Comparison of ENCODE assay signal across 28 mouse cellular contexts in the genomic region with DNA sequence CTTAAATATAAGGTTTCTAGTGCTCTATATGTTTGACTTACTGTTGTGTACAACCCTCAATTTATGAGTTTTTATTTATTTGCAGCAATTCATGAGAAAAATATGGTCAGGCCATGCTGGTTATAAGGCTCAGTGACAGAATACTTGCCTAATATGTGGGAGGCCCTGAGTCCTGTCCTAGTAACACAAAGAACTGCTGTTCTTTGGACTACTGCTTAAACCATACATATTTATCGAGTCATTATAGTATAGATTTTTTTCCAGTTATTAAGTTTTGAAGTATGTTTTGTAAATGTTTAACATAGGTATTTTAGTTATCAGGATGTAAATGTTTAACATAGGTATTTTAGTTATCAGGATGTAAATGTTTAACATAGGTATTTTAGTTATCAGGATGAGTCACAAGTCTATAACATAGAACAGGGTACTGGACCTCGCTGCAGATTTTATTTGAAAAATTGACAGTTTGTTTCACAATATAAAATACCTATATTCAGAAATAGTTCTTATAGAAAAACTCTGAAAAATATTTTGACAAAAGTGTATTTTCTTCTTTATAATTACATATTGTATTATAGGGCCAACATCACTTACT.
DNase-seq lines count a peak whose midpoint lies in the region; ATAC-seq and TF ChIP-seq lines count a peak whose summit lies in the region.
"Had no signal": no experiment of that assay in that cellular context is flagged by ENCODE, and none has a peak within 500 bp of the region (broad histone marks: within the 10 kb centered on the region; RNA-seq: fewer than 3 reads in every experiment).

No protein-coding gene starts in this region.

- H3K9me3 ChIP-seq in stomach, embryonic 14.5 days (ENCODE audit: control insufficient read depth, low read depth, low read length), result no peaks in the 10 kb centered on the region
- no peaks in the 10 kb centered on the region for H3K9me3 ChIP-seq in stomach, postnatal 0 days (ENCODE audit: control insufficient read depth, low read length)
- H3K9me3 ChIP-seq in intestine, embryonic 16.5 days (ENCODE audit: control insufficient read depth, low read length), result no peaks in the 10 kb centered on the region
- no peaks in the 10 kb centered on the region for H3K9me3 ChIP-seq in stomach, embryonic 15.5 days
- H3K9me3 ChIP-seq: embryonic facial prominence, embryonic 13.5 days; embryonic facial prominence, embryonic 15.5 days; forebrain, embryonic 10.5 days; forebrain, embryonic 13.5 days; forebrain, embryonic 15.5 days had no signal

- DNase-seq in stomach, postnatal 0 days (ENCODE audit: low spot score), result no peak
- no peak for DNase-seq in right cerebral cortex, adult 2 months (ENCODE audit: low spot score in 2 of 2)
- no peak for DNase-seq in left cerebral cortex, adult 11 months (ENCODE audit: low spot score)
- no peak for DNase-seq in cerebellum, adult 9-10 months
- DNase-seq: adrenal gland, adult 8-10 months; adrenal gland, postnatal 14 days; adrenal gland, postnatal 36 days; B cell, adult 2 months; cerebellum, adult 11-12 months; cerebellum, adult 2 months; cerebellum, adult 9-11 months; cerebellum, postnatal 14 days; cerebellum, postnatal 36 days; embryo, embryonic 11 days had no signal

- 0 out of 2 replicates have a peak, but pooled peaks have one; percentile 61 for ATAC-seq in stomach, embryonic 14.5 days (ENCODE audit: insufficient number of reproducible peaks, insufficient read depth, low FRiP score, low read depth)
- no peak for ATAC-seq in stomach, postnatal 0 days (ENCODE audit: low FRiP score, low TSS enrichment)
- ATAC-seq in intestine, embryonic 16.5 days, result peak; percentile 98
- ATAC-seq in stomach, embryonic 15.5 days (ENCODE audit: insufficient read depth, low FRiP score, low read depth), result peak; percentile 86
- ATAC-seq: activated CD4-positive, CD25-positive, alpha-beta regulatory T cell, adult 4 months; CD4-positive, CD25-positive, alpha-beta regulatory T cell, adult 4 months; forebrain, embryonic 13.5 days; forebrain, embryonic 15.5 days; Patski had no signal

- H3K4me2 ChIP-seq in stomach, embryonic 14.5 days (replicated peaks; ENCODE audit: low read depth, low read length), result no peak overlapping the region
- no peak overlapping the region for H3K4me2 ChIP-seq in stomach, postnatal 0 days (replicated peaks; ENCODE audit: low read depth)
- H3K4me2 ChIP-seq in intestine, embryonic 16.5 days (ENCODE audit: low read depth, low read length), result no peak overlapping the region
- no peak overlapping the region for H3K4me2 ChIP-seq in stomach, embryonic 15.5 days
- H3K4me2 ChIP-seq: embryonic facial prominence, embryonic 13.5 days; embryonic facial prominence, embryonic 15.5 days; forebrain, embryonic 13.5 days; forebrain, embryonic 15.5 days had no signal

- TF ChIP-seq EP300 in stomach, postnatal 0 days (optimal IDR thresholded peaks at IDR 0.05), result no peak

- 78% methylated on average over 2 of the region's 2 CpGs for WGBS in stomach, embryonic 14.5 days
- 60% methylated on average over 2 of the region's 2 CpGs for WGBS in stomach, postnatal 0 days
- WGBS in intestine, embryonic 16.5 days, result 56% methylated on average over 2 of the region's 2 CpGs
- 72% methylated on average over 2 of the region's 2 CpGs for WGBS in stomach, embryonic 15.5 days

- no peak overlapping the region for H3K9ac ChIP-seq in stomach, embryonic 14.5 days (replicated peaks; ENCODE audit: low read depth, low read length)
- H3K9ac ChIP-seq in stomach, postnatal 0 days (ENCODE audit: low read length), result no peak overlapping the region
- H3K9ac ChIP-seq in intestine, embryonic 16.5 days (ENCODE audit: low read depth, low read length), result no peak overlapping the region
- no peak overlapping the region for H3K9ac ChIP-seq in stomach, embryonic 15.5 days
- H3K9ac ChIP-seq: embryonic facial prominence, embryonic 13.5 days; embryonic facial prominence, embryonic 15.5 days; forebrain, embryonic 13.5 days; forebrain, embryonic 15.5 days had no signal

- no peaks in the 10 kb centered on the region for H3K4me1 ChIP-seq in stomach, embryonic 14.5 days (ENCODE audit: control insufficient read depth, insufficient read depth, low read length)
- H3K4me1 ChIP-seq in stomach, postnatal 0 days (replicated peaks; ENCODE audit: control insufficient read depth, insufficient read depth), result no peaks in the 10 kb centered on the region
- no peaks in the 10 kb centered on the region for H3K4me1 ChIP-seq in intestine, embryonic 16.5 days (ENCODE audit: control insufficient read depth, insufficient read depth, low read length)
- no peaks in the 10 kb centered on the region for H3K4me1 ChIP-seq in stomach, embryonic 15.5 days
- H3K4me1 ChIP-seq: embryonic facial prominence, embryonic 13.5 days; embryonic facial prominence, embryonic 15.5 days; forebrain, embryonic 13.5 days; forebrain, embryonic 15.5 days had no signal

- no peak overlapping the region for H3K4me3 ChIP-seq in stomach, embryonic 14.5 days (ENCODE audit: low read depth, low read length)
- no peak overlapping the region for H3K4me3 ChIP-seq in stomach, postnatal 0 days (ENCODE audit: low read depth, low read length)
- H3K4me3 ChIP-seq in intestine, embryonic 16.5 days (ENCODE audit: low read length), result no peak overlapping the region
- H3K4me3 ChIP-seq in stomach, embryonic 15.5 days (replicated peaks), result no peak overlapping the region
- H3K4me3 ChIP-seq: embryonic facial prominence, embryonic 13.5 days; embryonic facial prominence, embryonic 15.5 days; erythroblast, embryonic 14.5 days; forebrain, embryonic 10.5 days; forebrain, embryonic 13.5 days; forebrain, embryonic 15.5 days had no signal

- H3K36me3 ChIP-seq in stomach, embryonic 14.5 days (ENCODE audit: control insufficient read depth, insufficient read depth, low read length), result no peaks in the 10 kb centered on the region
- H3K36me3 ChIP-seq in stomach, postnatal 0 days (ENCODE audit: control insufficient read depth, insufficient read depth, low read length), result no peaks in the 10 kb centered on the region
- H3K36me3 ChIP-seq in intestine, embryonic 16.5 days (ENCODE audit: control insufficient read depth, insufficient read depth, low read length), result no peaks in the 10 kb centered on the region
- no peaks in the 10 kb centered on the region for H3K36me3 ChIP-seq in stomach, embryonic 15.5 days
- H3K36me3 ChIP-seq: embryonic facial prominence, embryonic 13.5 days; embryonic facial prominence, embryonic 15.5 days; forebrain, embryonic 10.5 days; forebrain, embryonic 15.5 days; G1E had no signal

- no peaks in the 10 kb centered on the region for H3K27me3 ChIP-seq in stomach, embryonic 14.5 days (ENCODE audit: control insufficient read depth, insufficient read depth, low read length)
- no peaks in the 10 kb centered on the region for H3K27me3 ChIP-seq in stomach, postnatal 0 days (ENCODE audit: control insufficient read depth, insufficient read depth, low read length)
- no peaks in the 10 kb centered on the region for H3K27me3 ChIP-seq in intestine, embryonic 16.5 days (replicated peaks; ENCODE audit: control insufficient read depth, insufficient read depth, low read length)
- H3K27me3 ChIP-seq in stomach, embryonic 15.5 days (replicated peaks), result no peaks in the 10 kb centered on the region
- H3K27me3 ChIP-seq: CH12.LX; embryonic facial prominence, embryonic 13.5 days; embryonic facial prominence, embryonic 15.5 days; forebrain, embryonic 13.5 days; forebrain, embryonic 15.5 days; Patski had no signal

- no peak for TF ChIP-seq CTCF in stomach, postnatal 0 days (IDR thresholded peaks at IDR 0.05; ENCODE audit: low read depth)

- no peak overlapping the region for H3K27ac ChIP-seq in stomach, embryonic 14.5 days (ENCODE audit: low read length)
- no peak overlapping the region for H3K27ac ChIP-seq in stomach, postnatal 0 days (replicated peaks)
- H3K27ac ChIP-seq in intestine, embryonic 16.5 days (ENCODE audit: low read length), result no peak overlapping the region
- no peak overlapping the region for H3K27ac ChIP-seq in stomach, embryonic 15.5 days
- H3K27ac ChIP-seq: embryonic facial prominence, embryonic 13.5 days; embryonic facial prominence, embryonic 15.5 days; forebrain, embryonic 10.5 days; forebrain, embryonic 13.5 days; forebrain, embryonic 15.5 days had no signal
